Mouse (Mus musculus) intestine, embryonic 16.5 days (tissue): ENCODE data around the gene Lrmda. TPM values are rescaled to one million over a fixed set of nuclear protein-coding genes. Genes with fewer than 3 reads are reported as not detected.
A peak's percentile ranks its signal among the peaks of the same experiment; 100 is the strongest.

Experiments
- ATAC-seq: fragments of 200-750 bp; cut with Nextera tagmentation; 2 replicates; pipeline ENCODE4 v1.8.0; 2017; ENCODE audit warnings: moderate TSS enrichment, moderate library complexity
- H3K27ac ChIP-seq: fragments of 300-500 bp; sonication (generic); 2 replicates; pipeline ENCODE4 v1.5.1; 2014; ENCODE audit warnings: mild to moderate bottlenecking, low read length
- H3K27me3 ChIP-seq: fragments of 300-500 bp; sonication (generic); replicated peaks from 2 replicates; pipeline ENCODE4 v1.6.1; 2014; ENCODE audit warnings: low read length, control low read depth, mixed read lengths; ENCODE audit not compliant: control insufficient read depth, insufficient read depth
- H3K36me3 ChIP-seq: fragments of 300-500 bp; sonication (generic); 2 replicates; pipeline ENCODE4 v1.6.1; 2014; ENCODE audit warnings: low read length, control low read depth; ENCODE audit not compliant: control insufficient read depth, insufficient read depth
- H3K4me1 ChIP-seq: fragments of 300-500 bp; sonication (generic); 2 replicates; pipeline ENCODE4 v1.6.1; 2014; ENCODE audit warnings: low read length, control low read depth, mixed read lengths; ENCODE audit not compliant: control insufficient read depth, insufficient read depth
- H3K4me2 ChIP-seq: fragments of 300-500 bp; sonication (generic); 2 replicates; pipeline ENCODE4 v1.6.1; 2014; ENCODE audit warnings: low read depth, low read length, control low read depth
- H3K4me3 ChIP-seq: fragments of 300-500 bp; sonication (generic); 2 replicates; pipeline ENCODE4 v1.5.1; 2014; ENCODE audit warnings: mild to moderate bottlenecking, low read length
- H3K9ac ChIP-seq: fragments of 300-500 bp; sonication (generic); 2 replicates; pipeline ENCODE4 v1.6.1; 2014; ENCODE audit warnings: low read depth, low read length
- H3K9me3 ChIP-seq: fragments of 300-500 bp; sonication (generic); 2 replicates; pipeline ENCODE4 v1.6.1; 2016; ENCODE audit warnings: low read length, control low read depth; ENCODE audit not compliant: control insufficient read depth
- WGBS: fragments of 180-500 bp; shearing (Covaris S2); extraction: QIAGEN DNeasy Blood & Tissue Kit; methylation state at CpG from one replicate; pipeline ENCODE4 v1.1.7; 2014; 5-methylcytosine and 5-hydroxymethylcytosine counted together
- polyA plus RNA-seq: library from polyadenylated mRNA; unstranded; fragments of >200 nt; fragmentation: Nextera tagmentation; extraction: Ambion mirVana; gene quantifications from 2 replicates; pipeline ENCODE4 v1.2.1, GENCODE M21; 2015

The Lrmda gene
- polyA plus RNA-seq, 1 experiment from 2014 or later = 0.53 TPM

- 59% methylated on average over 6 of the region's 6 CpGs for WGBS
- H3K4me3 ChIP-seq = no peak overlapping the region
- no peaks in the 10 kb centered on the region for H3K27me3 ChIP-seq
- H3K9me3 ChIP-seq = 0 out of 2 replicates have a peak, but pooled peaks cover 4% of the 10 kb centered on the region
- H3K4me2 ChIP-seq = no peak overlapping the region
- H3K9ac ChIP-seq = no peak overlapping the region
- no peak for ATAC-seq
- H3K27ac ChIP-seq = no peak overlapping the region
- H3K36me3 ChIP-seq = no peaks in the 10 kb centered on the region
- H3K4me1 ChIP-seq = peaks cover 3% of the 10 kb centered on the region; the same call in 1 of the 2 replicates
Observed at GRCm38 (mm10) chr14:22364771-22365355, 345.4 kb downstream of the Lrmda start.

- 77% methylated on average over 4 of the region's 4 CpGs for WGBS
- no peaks in the 10 kb centered on the region for H3K36me3 ChIP-seq
- H3K27ac ChIP-seq = no peak overlapping the region
- H3K9me3 ChIP-seq = 0 out of 2 replicates have a peak, but pooled peaks cover 4% of the 10 kb centered on the region
- H3K27me3 ChIP-seq = no peaks in the 10 kb centered on the region
- H3K9ac ChIP-seq = no peak overlapping the region
- no peak overlapping the region for H3K4me2 ChIP-seq
- no peak for ATAC-seq
- no peak overlapping the region for H3K4me3 ChIP-seq
- H3K4me1 ChIP-seq = peaks cover 3% of the 10 kb centered on the region; the same call in 1 of the 2 replicates
Observed at GRCm38 (mm10) chr14:22367615-22368014, 348.1 kb downstream of the Lrmda start.

- 0 out of 2 replicates have a peak, but pooled peaks cover 4% of the 10 kb centered on the region for H3K9me3 ChIP-seq
- ATAC-seq = peak; percentile 53; the same call in 1 of the 2 replicates
- H3K4me1 ChIP-seq = no peaks in the 10 kb centered on the region
- no peak overlapping the region for H3K27ac ChIP-seq
- no peak overlapping the region for H3K9ac ChIP-seq
- no peaks in the 10 kb centered on the region for H3K27me3 ChIP-seq
- H3K4me2 ChIP-seq = no peak overlapping the region
- H3K36me3 ChIP-seq = no peaks in the 10 kb centered on the region
- WGBS = 40% methylated on average over 8 of the region's 8 CpGs
- no peak overlapping the region for H3K4me3 ChIP-seq
Observed at GRCm38 (mm10) chr14:22371136-22371535, 351.6 kb downstream of the Lrmda start.

- no peak for ATAC-seq
- Histone ChIP-seq H3K9ac (no peak overlapping the region), H3K4me1 (no peaks in the 10 kb centered on the region), H3K27me3 (no peaks in the 10 kb centered on the region), H3K36me3 (no peaks in the 10 kb centered on the region), H3K27ac (0 out of 2 replicates have a peak overlapping the region, but pooled peaks have one; percentile 5), H3K4me2 (no peak overlapping the region), H3K4me3 (no peak overlapping the region), H3K9me3 (0 out of 2 replicates have a peak, but pooled peaks cover 4% of the 10 kb centered on the region)
- WGBS = 87% methylated on average over 9 of the region's 9 CpGs
Observed at GRCm38 (mm10) chr14:22372666-22373360, 353.3 kb downstream of the Lrmda start.

- Histone ChIP-seq H3K9ac (no peak overlapping the region), H3K27ac (no peak overlapping the region), H3K9me3 (0 out of 2 replicates have a peak, but pooled peaks cover 4% of the 10 kb centered on the region), H3K36me3 (no peaks in the 10 kb centered on the region), H3K27me3 (no peaks in the 10 kb centered on the region), H3K4me2 (no peak overlapping the region), H3K4me1 (no peaks in the 10 kb centered on the region), H3K4me3 (no peak overlapping the region)
- WGBS = 65% methylated on average over 3 of the region's 3 CpGs
- no peak for ATAC-seq
Observed at GRCm38 (mm10) chr14:22373361-22373745, 353.8 kb downstream of the Lrmda start.

- Histone ChIP-seq H3K4me3 (no peak overlapping the region), H3K27ac (no peak overlapping the region), H3K9me3 (no peaks in the 10 kb centered on the region), H3K27me3 (no peaks in the 10 kb centered on the region), H3K9ac (no peak overlapping the region), H3K4me2 (no peak overlapping the region), H3K4me1 (no peaks in the 10 kb centered on the region), H3K36me3 (no peaks in the 10 kb centered on the region)
- ATAC-seq = no peak
- WGBS = 80% methylated on average over 1 of the region's 1 CpGs
Observed at GRCm38 (mm10) chr14:22377148-22377547, 357.6 kb downstream of the Lrmda start.

- Histone ChIP-seq H3K4me1 (no peaks in the 10 kb centered on the region), H3K9me3 (no peaks in the 10 kb centered on the region), H3K27me3 (no peaks in the 10 kb centered on the region), H3K9ac (no peak overlapping the region), H3K36me3 (no peaks in the 10 kb centered on the region), H3K27ac (no peak overlapping the region), H3K4me3 (no peak overlapping the region), H3K4me2 (no peak overlapping the region)
- WGBS = 53% methylated on average over 4 of the region's 4 CpGs
- no peak for ATAC-seq
Observed at GRCm38 (mm10) chr14:22382101-22382500, 362.6 kb downstream of the Lrmda start.

- Histone ChIP-seq H3K27me3 (no peaks in the 10 kb centered on the region), H3K9ac (no peak overlapping the region), H3K4me2 (no peak overlapping the region), H3K27ac (no peak overlapping the region), H3K9me3 (peaks cover 3% of the 10 kb centered on the region; the same call in 1 of the 2 replicates), H3K4me3 (no peak overlapping the region), H3K36me3 (no peaks in the 10 kb centered on the region), H3K4me1 (no peaks in the 10 kb centered on the region)
- ATAC-seq = no peak
- WGBS = 71% methylated on average over 10 of the region's 10 CpGs
Observed at GRCm38 (mm10) chr14:22393616-22394015, 374.1 kb downstream of the Lrmda start.

GRCm38 (mm10) chr14:22402411-22402810 lies 382.9 kb downstream of the Lrmda start:
- no peak overlapping the region for H3K4me2 ChIP-seq

More at GRCm38 (mm10) chr14:22402411-22402810, 382.9 kb downstream of the Lrmda start:
- Histone ChIP-seq H3K4me3 (no peak overlapping the region), H3K27ac (no peak overlapping the region), H3K9me3 (no peaks in the 10 kb centered on the region), H3K4me1 (no peaks in the 10 kb centered on the region), H3K27me3 (no peaks in the 10 kb centered on the region), H3K9ac (no peak overlapping the region), H3K36me3 (no peaks in the 10 kb centered on the region)
- ATAC-seq = no peak
- WGBS = 57% methylated on average over 4 of the region's 4 CpGs
